Mouse (Mus musculus): ENCODE results near the gene 0610037L13Rik. TPM values are rescaled to one million over a fixed set of nuclear protein-coding genes. Genes with fewer than 3 reads are reported as not detected.

0610037L13Rik gene
- polyA plus RNA-seq, 1 experiment from 2014 or later: 93.6 TPM

- H3K9me3 ChIP-seq (replicated peaks): no peaks in the 10 kb centered on the region
- no peak overlapping the region for H3K27ac ChIP-seq (replicated peaks)
- H3K4me3 ChIP-seq (replicated peaks): no peak overlapping the region
- no peaks in the 10 kb centered on the region for H3K27me3 ChIP-seq (replicated peaks)
- H3K4me2 ChIP-seq: no peak overlapping the region
- WGBS: 97% methylated on average over 4 of the region's 4 CpGs
- H3K4me1 ChIP-seq: no peaks in the 10 kb centered on the region
- peaks cover 72% of the 10 kb centered on the region for H3K36me3 ChIP-seq
- no peak overlapping the region for H3K9ac ChIP-seq (replicated peaks)
- ATAC-seq (ENCODE audit: low FRiP score): no peak
Observed at GRCm38 (mm10) chr4:107864866-107865265, 24.7 kb upstream of the 0610037L13Rik start.

GRCm38 (mm10) chr4:107879254-107880050, 10.2 kb upstream of the 0610037L13Rik start, which contains the start of gene Magoh:
Gene Magoh (plus strand): TSS chr4:107879755.
- ATAC-seq (ENCODE audit: low FRiP score): peak; percentile 95
- WGBS: 3% methylated on average over 48 of the region's 48 CpGs
- no peaks in the 10 kb centered on the region for H3K27me3 ChIP-seq (replicated peaks)

GRCm38 (mm10) chr4:107881631-107882030, 8.0 kb upstream of the 0610037L13Rik start:
- Histone ChIP-seq H3K27me3 (replicated peaks) (no peaks in the 10 kb centered on the region), H3K9me3 (replicated peaks) (no peaks in the 10 kb centered on the region), H3K4me1 (peaks cover 21% of the 10 kb centered on the region), H3K36me3 (peaks cover 51% of the 10 kb centered on the region), H3K27ac (replicated peaks) (no peak overlapping the region), H3K4me3 (replicated peaks) (no peak overlapping the region), H3K4me2 (no peak overlapping the region), H3K9ac (replicated peaks) (no peak overlapping the region)
- no peak for ATAC-seq (ENCODE audit: low FRiP score)
- WGBS: 95% methylated on average over 1 of the region's 1 CpGs

More at GRCm38 (mm10) chr4:107879254-107880050, 10.2 kb upstream of the 0610037L13Rik start, which contains the start of gene Magoh:
- Histone ChIP-seq H3K4me1 (peaks cover 21% of the 10 kb centered on the region), H3K4me2 (peak within 1 kb of the TSS; percentile 77), H3K4me3 (replicated peaks) (peak within 1 kb of the TSS; percentile 87), H3K9me3 (replicated peaks) (no peaks in the 10 kb centered on the region), H3K36me3 (peaks cover 37% of the 10 kb centered on the region), H3K27ac (replicated peaks) (peak within 1 kb of the TSS; percentile 80), H3K9ac (replicated peaks) (peak within 1 kb of the TSS; percentile 79)

- Histone ChIP-seq H3K27me3 (replicated peaks) (no peaks in the 10 kb centered on the region), H3K4me3 (replicated peaks) (no peak overlapping the region), H3K27ac (replicated peaks) (no peak overlapping the region), H3K4me2 (no peak overlapping the region), H3K4me1 (peaks cover 21% of the 10 kb centered on the region), H3K36me3 (peaks cover 57% of the 10 kb centered on the region), H3K9ac (replicated peaks) (no peak overlapping the region), H3K9me3 (replicated peaks) (no peaks in the 10 kb centered on the region)
- ATAC-seq (ENCODE audit: low FRiP score): no peak
- WGBS: 80% methylated on average over 7 of the region's 7 CpGs
Observed at GRCm38 (mm10) chr4:107886371-107886770, 3.2 kb upstream of the 0610037L13Rik start.

- 1% methylated on average over 12 of the region's 12 CpGs for WGBS
- Histone ChIP-seq H3K4me3 (replicated peaks) (peak overlapping the region; percentile 65), H3K4me2 (peak overlapping the region; percentile 84), H3K9ac (replicated peaks) (peak overlapping the region; percentile 72), H3K9me3 (replicated peaks) (no peaks in the 10 kb centered on the region), H3K36me3 (peaks cover 49% of the 10 kb centered on the region), H3K27me3 (replicated peaks) (no peaks in the 10 kb centered on the region), H3K4me1 (peaks cover 21% of the 10 kb centered on the region), H3K27ac (replicated peaks) (peak overlapping the region; percentile 98)
- peak; percentile 51 for ATAC-seq (ENCODE audit: low FRiP score)
Observed at GRCm38 (mm10) chr4:107889385-107889730, 255 bp upstream of the 0610037L13Rik start.

- H3K4me2 ChIP-seq: no peak overlapping the region
- no peak overlapping the region for H3K4me3 ChIP-seq (replicated peaks)
- ATAC-seq (ENCODE audit: low FRiP score): no peak
- no peak overlapping the region for H3K27ac ChIP-seq (replicated peaks)
- H3K4me1 ChIP-seq: peaks cover 21% of the 10 kb centered on the region
- no peak overlapping the region for H3K9ac ChIP-seq (replicated peaks)
- peaks cover 52% of the 10 kb centered on the region for H3K36me3 ChIP-seq
- no peaks in the 10 kb centered on the region for H3K9me3 ChIP-seq (replicated peaks)
- 90% methylated on average over 2 of the region's 2 CpGs for WGBS
- no peaks in the 10 kb centered on the region for H3K27me3 ChIP-seq (replicated peaks)
Observed at GRCm38 (mm10) chr4:107892663-107893062, 3.0 kb downstream of the 0610037L13Rik start.

- no peaks in the 10 kb centered on the region for H3K27me3 ChIP-seq (replicated peaks)
- H3K27ac ChIP-seq (replicated peaks): no peak overlapping the region
- ATAC-seq (ENCODE audit: low FRiP score): no peak
- H3K9me3 ChIP-seq (replicated peaks): no peaks in the 10 kb centered on the region
- H3K4me3 ChIP-seq (replicated peaks): no peak overlapping the region
- no peak overlapping the region for H3K4me2 ChIP-seq
- H3K36me3 ChIP-seq: peaks cover 41% of the 10 kb centered on the region
- no peak overlapping the region for H3K9ac ChIP-seq (replicated peaks)
- 85% methylated on average over 5 of the region's 5 CpGs for WGBS
- no peaks in the 10 kb centered on the region for H3K4me1 ChIP-seq
Observed at GRCm38 (mm10) chr4:107899211-107899927, 9.8 kb downstream of the 0610037L13Rik start.

- H3K4me2 ChIP-seq: no peak overlapping the region
- ATAC-seq (ENCODE audit: low FRiP score): no peak
- H3K27me3 ChIP-seq (replicated peaks): no peaks in the 10 kb centered on the region
- H3K4me1 ChIP-seq: no peaks in the 10 kb centered on the region
- H3K9me3 ChIP-seq (replicated peaks): no peaks in the 10 kb centered on the region
- peaks cover 35% of the 10 kb centered on the region for H3K36me3 ChIP-seq
- 92% methylated on average over 3 of the region's 3 CpGs for WGBS
- no peak overlapping the region for H3K9ac ChIP-seq (replicated peaks)
- no peak overlapping the region for H3K27ac ChIP-seq (replicated peaks)
- H3K4me3 ChIP-seq (replicated peaks): no peak overlapping the region
Observed at GRCm38 (mm10) chr4:107900206-107900605, 10.6 kb downstream of the 0610037L13Rik start.

- H3K9me3 ChIP-seq (replicated peaks): no peaks in the 10 kb centered on the region
- H3K27me3 ChIP-seq (replicated peaks): no peaks in the 10 kb centered on the region
- WGBS: 94% methylated on average over 10 of the region's 10 CpGs
- H3K36me3 ChIP-seq: peaks cover 19% of the 10 kb centered on the region; the same call in 1 of the 2 replicates
- no peak overlapping the region for H3K4me2 ChIP-seq
- no peaks in the 10 kb centered on the region for H3K4me1 ChIP-seq
- no peak overlapping the region for H3K9ac ChIP-seq (replicated peaks)
- no peak overlapping the region for H3K4me3 ChIP-seq (replicated peaks)
- H3K27ac ChIP-seq (replicated peaks): no peak overlapping the region
- no peak for ATAC-seq (ENCODE audit: low FRiP score)
Observed at GRCm38 (mm10) chr4:107904252-107904651, 14.6 kb downstream of the 0610037L13Rik start.

- WGBS: 91% methylated on average over 9 of the region's 9 CpGs
Observed at GRCm38 (mm10) chr4:107906561-107906960, 16.9 kb downstream of the 0610037L13Rik start.

GRCm38 (mm10) chr4:107910020-107910419, 20.4 kb downstream of the 0610037L13Rik start:
- 93% methylated on average over 4 of the region's 4 CpGs for WGBS
- Histone ChIP-seq H3K9ac (replicated peaks) (no peak overlapping the region), H3K27me3 (replicated peaks) (no peaks in the 10 kb centered on the region), H3K36me3 (peaks cover 33% of the 10 kb centered on the region), H3K4me1 (no peaks in the 10 kb centered on the region), H3K4me2 (no peak overlapping the region), H3K27ac (replicated peaks) (no peak overlapping the region), H3K4me3 (replicated peaks) (no peak overlapping the region), H3K9me3 (replicated peaks) (no peaks in the 10 kb centered on the region)
- no peak for ATAC-seq (ENCODE audit: low FRiP score)

More at GRCm38 (mm10) chr4:107906561-107906960, 16.9 kb downstream of the 0610037L13Rik start:
- ATAC-seq (ENCODE audit: low FRiP score): no peak
- Histone ChIP-seq H3K9me3 (replicated peaks) (no peaks in the 10 kb centered on the region), H3K27me3 (replicated peaks) (no peaks in the 10 kb centered on the region), H3K4me2 (no peak overlapping the region), H3K4me1 (no peaks in the 10 kb centered on the region), H3K9ac (replicated peaks) (no peak overlapping the region), H3K4me3 (replicated peaks) (no peak overlapping the region), H3K27ac (replicated peaks) (no peak overlapping the region), H3K36me3 (peaks cover 22% of the 10 kb centered on the region; the same call in 1 of the 2 replicates)

Measured in neural tube, embryonic 15.5 days (tissue).